Mouse (Mus musculus): ENCODE measurements around the gene Glg1. TPM values are rescaled to one million over a fixed set of nuclear protein-coding genes. Genes with fewer than 3 reads are reported as not detected.

Gene Glg1
- 64.6 TPM for polyA plus RNA-seq (2014; fragmentation: Illumina TruSeq; extraction: RNeasy Lipid Tissue Mini Kit (QIAGEN cat#74804); ENCODE audit: low read depth, low replicate concordance)

DNA sequence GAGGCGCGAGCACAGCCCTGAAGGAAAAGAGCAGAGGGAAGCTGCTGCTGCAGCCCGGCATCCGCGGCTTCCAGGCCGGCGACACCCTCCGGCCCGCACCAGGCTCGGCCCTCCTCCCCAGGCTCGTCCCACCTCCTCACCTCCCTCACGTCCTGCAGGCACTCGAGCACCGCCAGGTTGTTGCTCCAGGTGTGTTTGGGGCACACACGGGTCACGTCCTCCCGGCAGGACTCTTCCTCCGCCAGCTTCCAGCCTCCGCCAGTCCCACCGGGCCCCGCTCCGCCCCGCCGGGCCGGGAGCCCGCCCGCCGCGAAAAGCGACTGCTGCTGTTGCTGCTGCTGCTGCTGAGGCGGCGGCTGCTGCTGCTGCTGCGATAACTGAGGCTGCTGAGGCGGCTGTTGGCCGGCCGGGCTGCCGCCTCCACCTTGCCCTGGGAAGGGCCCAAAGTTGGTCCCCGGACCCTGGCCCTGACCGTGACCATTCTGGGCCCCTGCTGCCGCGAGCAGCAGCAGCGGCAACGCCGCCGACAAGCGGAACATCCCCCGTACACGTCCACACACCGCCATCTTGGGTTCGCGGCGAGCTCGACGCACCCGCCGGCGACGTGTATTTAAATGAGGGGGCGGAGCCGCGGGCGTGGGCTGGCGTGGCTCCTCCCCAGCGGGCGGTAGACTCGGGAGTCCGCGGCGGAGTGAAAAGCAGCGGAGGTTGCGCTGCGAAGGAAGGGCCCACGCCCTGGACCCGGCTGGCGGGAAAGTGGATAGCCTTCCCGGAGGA is at the start of gene Glg1:
Glg1 (minus strand) TSS at position 586 of the 777 bp plus-strand sequence.

DNA sequence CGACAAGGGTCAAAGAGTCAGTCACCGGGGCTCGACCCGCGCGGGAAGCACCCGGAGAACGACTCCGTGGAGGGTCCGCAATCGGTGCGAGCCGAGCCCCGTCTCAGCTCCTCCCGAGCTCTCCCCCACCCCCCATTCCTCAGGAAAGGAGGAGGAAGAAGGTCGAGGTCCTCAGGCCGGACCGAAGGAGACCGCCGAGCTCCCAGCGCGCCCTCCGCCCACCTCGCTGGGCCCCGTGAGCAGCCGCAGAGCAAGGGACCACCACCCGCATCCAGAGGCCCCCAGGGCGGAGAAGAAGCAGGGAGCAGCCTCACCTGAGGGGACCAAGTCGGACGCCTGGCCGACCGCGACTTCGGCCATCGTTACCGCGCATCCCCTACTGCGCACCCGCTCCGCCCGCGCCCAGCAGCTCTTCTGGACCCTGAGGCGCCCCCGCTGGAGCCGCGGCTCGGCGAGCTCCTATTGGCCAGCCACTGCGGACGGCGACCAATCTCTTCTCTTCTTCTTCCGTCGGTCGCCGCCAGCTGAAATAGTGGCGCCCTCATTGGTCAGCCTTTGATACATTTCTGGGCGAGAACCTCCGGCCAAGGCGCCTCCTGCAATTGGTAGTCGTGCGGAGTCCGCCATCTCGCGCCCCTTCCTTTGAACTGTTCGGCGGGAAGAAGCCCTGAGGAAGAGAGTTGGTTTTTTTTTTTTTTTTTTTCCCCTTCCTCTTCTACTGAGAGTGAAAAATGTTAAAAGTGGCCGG is 41.0 kb upstream of the Glg1 start, which contains the start of gene Rfwd3:
Rfwd3 (minus strand) TSS at position 402 of the 748 bp plus-strand sequence.

Other genes starting within 250 kb of the Glg1 start
- gene Ddx19b, start 227.5 kb downstream of the Glg1 start, polyA plus RNA-seq (2014; fragmentation: Illumina TruSeq; extraction: RNeasy Lipid Tissue Mini Kit (QIAGEN cat#74804); ENCODE audit: low read depth, low replicate concordance): 8.4 TPM
- gene Aars, start 226.1 kb downstream of the Glg1 start, polyA plus RNA-seq (2014; fragmentation: Illumina TruSeq; extraction: RNeasy Lipid Tissue Mini Kit (QIAGEN cat#74804); ENCODE audit: low read depth, low replicate concordance): 14.1 TPM
- 7.1 TPM for gene Exosc6, start 202.9 kb downstream of the Glg1 start, polyA plus RNA-seq (2014; fragmentation: Illumina TruSeq; extraction: RNeasy Lipid Tissue Mini Kit (QIAGEN cat#74804); ENCODE audit: low read depth, low replicate concordance)
- not detected for gene Clec18a, start 166.8 kb downstream of the Glg1 start, polyA plus RNA-seq (2014; fragmentation: Illumina TruSeq; extraction: RNeasy Lipid Tissue Mini Kit (QIAGEN cat#74804); ENCODE audit: low read depth, low replicate concordance)
- 41.5 TPM for gene Pdpr, start 164.6 kb downstream of the Glg1 start, polyA plus RNA-seq (2014; fragmentation: Illumina TruSeq; extraction: RNeasy Lipid Tissue Mini Kit (QIAGEN cat#74804); ENCODE audit: low read depth, low replicate concordance)
- 39.8 TPM for gene Rfwd3, start 41.0 kb upstream of the Glg1 start, polyA plus RNA-seq (2014; fragmentation: Illumina TruSeq; extraction: RNeasy Lipid Tissue Mini Kit (QIAGEN cat#74804); ENCODE audit: low read depth, low replicate concordance)
- gene Mlkl, start 79.0 kb upstream of the Glg1 start, polyA plus RNA-seq (2014; fragmentation: Illumina TruSeq; extraction: RNeasy Lipid Tissue Mini Kit (QIAGEN cat#74804); ENCODE audit: low read depth, low replicate concordance): 2.2 TPM
- gene Fa2h, start 134.6 kb upstream of the Glg1 start, polyA plus RNA-seq (2014; fragmentation: Illumina TruSeq; extraction: RNeasy Lipid Tissue Mini Kit (QIAGEN cat#74804); ENCODE audit: low read depth, low replicate concordance): 7.1 TPM